Mouse (Mus musculus): ENCODE data around the gene Hist1h1d. TPM values are rescaled to one million over a fixed set of nuclear protein-coding genes. Genes with fewer than 3 reads are reported as not detected.

Hist1h1d gene
- polyA plus RNA-seq, 2 experiments from 2014 or later: 0.64 to 0.98 TPM

Other genes starting within 250 kb of the Hist1h1d start
- gene Zfp322a, start 184.1 kb upstream of the Hist1h1d start, polyA plus RNA-seq (2017; shearing (Covaris generic)): 10 to 100 TPM; 22.2 to 25.5 TPM
- 10 to 100 TPM; 10.1 to 11.6 TPM for gene Abt1, start 129.4 kb upstream of the Hist1h1d start, polyA plus RNA-seq (2017; shearing (Covaris generic))
- gene Btn1a1, start 87.4 kb upstream of the Hist1h1d start, polyA plus RNA-seq (2017; shearing (Covaris generic)): not detected
- under 1 TPM in 1 of 2 experiments, not detected in 1; 0.12 TPM for gene Btn2a2, start 64.4 kb upstream of the Hist1h1d start, polyA plus RNA-seq (2017; shearing (Covaris generic))
- gene Hist1h4h, start 22.2 kb upstream of the Hist1h1d start, polyA plus RNA-seq (2017; shearing (Covaris generic)): 1 to 10 TPM; 1.3 to 4.8 TPM
- not detected for gene Hist1h2af, start 19.4 kb upstream of the Hist1h1d start, polyA plus RNA-seq (2017; shearing (Covaris generic))
- not detected for gene Hist1h3g, start 17.8 kb upstream of the Hist1h1d start, polyA plus RNA-seq (2017; shearing (Covaris generic))
- gene Hist1h2bh, start 9.9 kb upstream of the Hist1h1d start, polyA plus RNA-seq (2017; shearing (Covaris generic)): under 1 TPM; 0.27 to 0.59 TPM
- gene Hist1h3f, start 9.2 kb upstream of the Hist1h1d start, polyA plus RNA-seq (2017; shearing (Covaris generic)): under 1 TPM; 0.41 to 0.84 TPM
- gene Hist1h4f, start 1.6 kb upstream of the Hist1h1d start, polyA plus RNA-seq (2017; shearing (Covaris generic)): 1 to 10 TPM in 1 of 2 experiments, not detected in 1; 2.0 TPM
- 1 to 10 TPM; 1.4 to 5.5 TPM for gene Hist1h3e, start 9.1 kb downstream of the Hist1h1d start, polyA plus RNA-seq (2017; shearing (Covaris generic))
- 10 to 100 TPM in 1 of 2 experiments, 1 to 10 TPM in 1; 7.7 to 16.3 TPM for gene Hist1h2ae, start 18.0 kb downstream of the Hist1h1d start, polyA plus RNA-seq (2017; shearing (Covaris generic))
- 1 to 10 TPM; 2.7 to 5.0 TPM for gene Hist1h2bg, start 18.1 kb downstream of the Hist1h1d start, polyA plus RNA-seq (2017; shearing (Covaris generic))
- gene Hist1h2bf, start 20.9 kb downstream of the Hist1h1d start, polyA plus RNA-seq (2017; shearing (Covaris generic)): not detected
- gene Hist1h2ad, start 21.1 kb downstream of the Hist1h1d start, polyA plus RNA-seq (2017; shearing (Covaris generic)): under 1 TPM in 1 of 2 experiments, not detected in 1; 0.38 TPM
- under 1 TPM in 1 of 2 experiments, not detected in 1; 0.44 TPM for gene Hist1h3d, start 22.5 kb downstream of the Hist1h1d start, polyA plus RNA-seq (2017; shearing (Covaris generic))
- gene Hist1h4d, start 28.3 kb downstream of the Hist1h1d start, polyA plus RNA-seq (2017; shearing (Covaris generic)): 10 to 100 TPM; 23.0 to 41.6 TPM
- 1 to 10 TPM; 1.2 to 1.4 TPM for gene Hist1h2be, start 67.9 kb downstream of the Hist1h1d start, polyA plus RNA-seq (2017; shearing (Covaris generic))
- 10 to 100 TPM in 1 of 2 experiments, 1 to 10 TPM in 1; 7.1 to 18.0 TPM for gene Hist1h1e, start 69.3 kb downstream of the Hist1h1d start, polyA plus RNA-seq (2017; shearing (Covaris generic))
- under 1 TPM; 0.55 to 0.80 TPM for gene Hist1h2ac, start 130.7 kb downstream of the Hist1h1d start, polyA plus RNA-seq (2017; shearing (Covaris generic))
- 1 to 10 TPM; 3.0 to 4.1 TPM for gene Hist1h2bc, start 130.9 kb downstream of the Hist1h1d start, polyA plus RNA-seq (2017; shearing (Covaris generic))
- under 1 TPM in 1 of 2 experiments, not detected in 1; 0.38 TPM for gene Hist1h1t, start 142.6 kb downstream of the Hist1h1d start, polyA plus RNA-seq (2017; shearing (Covaris generic))
- gene Hist1h4c, start 145.2 kb downstream of the Hist1h1d start, polyA plus RNA-seq (2017; shearing (Covaris generic)): 1 to 10 TPM; 3.3 to 6.0 TPM
- gene Hfe, start 157.6 kb downstream of the Hist1h1d start, polyA plus RNA-seq (2017; shearing (Covaris generic)): 1 to 10 TPM; 1.3 to 2.6 TPM
- 10 to 100 TPM; 13.3 to 18.7 TPM for gene Hist1h1c, start 185.5 kb downstream of the Hist1h1d start, polyA plus RNA-seq (2017; shearing (Covaris generic))
- 1 to 10 TPM; 2.7 to 3.1 TPM for gene Hist1h3c, start 192.3 kb downstream of the Hist1h1d start, polyA plus RNA-seq (2017; shearing (Covaris generic))
- 1 to 10 TPM; 1.1 to 2.8 TPM for gene Hist1h2bb, start 193.5 kb downstream of the Hist1h1d start, polyA plus RNA-seq (2017; shearing (Covaris generic))
- 1 to 10 TPM; 4.6 to 7.2 TPM for gene Hist1h2ab, start 197.9 kb downstream of the Hist1h1d start, polyA plus RNA-seq (2017; shearing (Covaris generic))
- gene Hist1h3b, start 199.0 kb downstream of the Hist1h1d start, polyA plus RNA-seq (2017; shearing (Covaris generic)): 1 to 10 TPM in 1 of 2 experiments, not detected in 1; 1.4 TPM
- 1 to 10 TPM; 5.4 to 5.6 TPM for gene Hist1h4b, start 203.8 kb downstream of the Hist1h1d start, polyA plus RNA-seq (2017; shearing (Covaris generic))
- gene Hist1h4a, start 208.0 kb downstream of the Hist1h1d start, polyA plus RNA-seq (2017; shearing (Covaris generic)): not detected
- gene Hist1h3a, start 209.1 kb downstream of the Hist1h1d start, polyA plus RNA-seq (2017; shearing (Covaris generic)): 1 to 10 TPM; 5.1 TPM
- gene Hist1h1a, start 210.4 kb downstream of the Hist1h1d start, polyA plus RNA-seq (2017; shearing (Covaris generic)): 1 to 10 TPM; 2.5 to 3.0 TPM
- under 1 TPM in 1 of 2 experiments, not detected in 1; 0.17 TPM for gene Trim38, start 216.7 kb downstream of the Hist1h1d start, polyA plus RNA-seq (2017; shearing (Covaris generic))

Measured in activated CD4-positive, CD25-positive, alpha-beta regulatory T cell (primary cell).